Mouse (Mus musculus) CH12F3 (cell line): ENCODE data around the gene Procr.
"Not testable (repeated sequence)": the region's sequence is repeated elsewhere in the genome, so short reads cannot be mapped to it uniquely, and the experiment has no call there.

Experiments
- in situ Hi-C: fragments of 300-500 bp; cut with MboI; formaldehyde crosslinking; loops from 2 replicates; pipeline ENCODE4 v1.14.3; 2020; ENCODE audit warnings: low sequenced_read_pairs

The Procr gene

DNA sequence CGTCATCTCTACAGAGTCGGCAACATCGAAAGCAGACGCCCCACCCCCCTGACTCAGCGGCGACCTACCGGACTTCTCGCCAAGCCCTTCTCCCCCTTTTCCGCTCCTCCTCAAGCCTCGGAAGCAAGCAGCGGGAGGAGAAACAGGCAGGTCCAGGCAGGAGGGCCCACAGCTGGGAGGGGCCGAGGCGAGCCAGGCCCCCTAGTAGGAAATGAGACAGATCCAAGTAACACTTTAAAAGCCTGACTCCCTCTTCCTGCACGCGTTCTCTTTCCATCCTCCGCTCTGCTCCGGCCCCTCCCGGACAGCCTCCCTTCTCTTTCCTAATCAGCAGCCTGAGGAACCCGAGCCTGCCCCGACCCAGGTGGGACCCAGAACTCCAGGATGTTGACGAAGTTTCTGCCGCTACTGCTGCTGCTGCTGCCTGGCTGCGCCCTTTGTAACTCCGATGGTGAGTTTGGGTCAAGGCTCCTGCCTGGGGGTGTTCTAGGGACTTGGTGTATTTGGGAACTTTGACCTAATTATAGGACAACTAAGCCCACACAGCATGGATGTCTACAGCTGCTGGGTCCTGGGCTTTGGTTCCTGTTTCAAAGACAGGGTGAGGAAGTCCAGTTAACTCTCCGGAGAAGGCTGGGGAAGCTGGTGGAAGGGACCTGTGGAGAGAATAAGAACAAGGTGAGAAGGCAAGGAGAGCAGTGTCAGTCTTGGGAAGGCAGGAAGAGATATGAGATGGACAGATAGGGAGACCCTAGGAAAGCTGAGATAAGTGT, at the start of gene Procr:
Gene Procr, plus strand, starts transcription at position 104 of the 773 bp plus-strand sequence.
- in situ Hi-C loops = no loop called here

DNA sequence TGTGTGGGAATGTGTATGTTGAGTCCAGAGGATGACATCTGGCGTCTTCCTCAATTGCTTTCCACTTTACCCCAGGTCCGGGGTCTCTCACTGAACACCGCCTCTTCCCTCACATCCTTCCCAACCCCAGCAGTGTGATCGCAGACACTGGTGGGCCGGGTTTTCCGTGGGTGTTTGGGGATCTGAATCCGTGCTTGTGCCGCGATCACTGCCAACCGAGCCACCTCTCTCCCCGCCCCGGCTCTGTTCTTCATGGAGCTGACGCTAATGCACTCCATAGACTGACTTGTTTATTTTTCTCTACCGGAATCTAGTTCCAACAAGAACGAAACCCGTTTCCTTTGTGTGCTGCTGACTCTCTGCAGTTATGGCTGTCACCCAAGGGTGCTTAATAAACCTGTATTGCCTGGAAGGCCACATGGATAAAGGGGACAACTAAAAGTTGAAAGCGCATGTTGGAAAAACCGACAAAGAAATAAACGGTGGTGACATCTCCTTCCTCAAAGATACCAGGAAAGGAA, 49.5 kb upstream of the Procr start:
- in situ Hi-C loops = no loop called here

DNA sequence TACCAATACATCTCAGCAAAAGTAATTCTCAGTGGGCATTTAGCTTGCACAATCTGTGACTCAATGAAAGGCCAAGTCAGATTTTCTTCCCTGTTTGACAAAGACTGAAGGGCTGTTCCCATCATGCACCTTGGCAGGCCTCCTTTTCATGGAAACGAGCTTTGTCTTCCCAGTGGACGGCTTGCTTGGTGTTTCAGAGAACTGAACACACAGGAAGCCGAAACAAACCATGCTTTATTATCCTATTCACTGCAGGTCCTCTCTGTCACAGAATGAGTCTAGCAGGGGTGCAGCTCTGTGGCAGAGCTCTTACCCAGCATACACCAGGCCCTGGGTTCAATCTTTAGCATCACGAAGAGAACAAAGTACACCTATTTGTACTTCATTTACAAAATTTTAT, 47.3 kb upstream of the Procr start:
- in situ Hi-C loops = no loop called here

DNA sequence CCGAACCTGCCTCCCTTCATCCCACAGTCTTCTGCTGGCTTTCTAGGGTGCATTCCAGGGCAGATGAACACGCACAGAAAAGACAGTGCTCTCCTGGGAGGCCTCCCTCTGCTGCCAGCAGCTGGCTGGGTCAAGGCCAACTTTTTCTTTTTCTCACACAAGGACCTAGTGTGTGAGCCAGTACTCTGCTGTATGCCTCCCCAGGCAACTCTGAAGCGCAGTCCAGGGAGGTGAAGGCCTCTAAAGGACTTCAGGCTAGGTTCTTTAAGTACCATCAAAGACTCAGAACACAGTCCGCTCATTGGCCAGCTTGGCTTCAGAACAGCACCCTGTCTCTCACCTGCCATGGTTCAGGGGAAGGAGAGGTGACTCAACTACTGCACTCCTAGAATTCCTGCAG, 43.7 kb upstream of the Procr start:
- in situ Hi-C loops = no loop called here

DNA sequence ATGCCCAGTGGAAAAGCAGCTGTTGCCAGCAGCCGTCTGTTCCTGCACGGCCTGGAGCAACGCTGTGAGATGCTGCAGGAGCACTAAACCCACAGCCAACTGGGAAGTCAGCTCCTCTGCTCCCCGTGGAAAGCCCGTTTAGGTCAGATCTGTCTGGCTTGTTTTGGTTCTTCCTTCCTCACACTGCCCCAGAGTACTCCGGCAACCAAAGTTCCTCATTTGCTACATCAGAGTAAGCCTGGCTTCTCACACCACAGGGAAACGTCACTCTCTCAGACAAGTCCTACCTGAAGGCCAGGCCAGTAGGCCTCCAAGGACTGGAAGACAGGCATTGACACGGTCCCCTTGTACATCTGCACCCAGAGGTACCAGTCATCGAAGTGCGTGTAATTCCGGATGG, 40.4 kb upstream of the Procr start:
- in situ Hi-C loops = no loop called here

DNA sequence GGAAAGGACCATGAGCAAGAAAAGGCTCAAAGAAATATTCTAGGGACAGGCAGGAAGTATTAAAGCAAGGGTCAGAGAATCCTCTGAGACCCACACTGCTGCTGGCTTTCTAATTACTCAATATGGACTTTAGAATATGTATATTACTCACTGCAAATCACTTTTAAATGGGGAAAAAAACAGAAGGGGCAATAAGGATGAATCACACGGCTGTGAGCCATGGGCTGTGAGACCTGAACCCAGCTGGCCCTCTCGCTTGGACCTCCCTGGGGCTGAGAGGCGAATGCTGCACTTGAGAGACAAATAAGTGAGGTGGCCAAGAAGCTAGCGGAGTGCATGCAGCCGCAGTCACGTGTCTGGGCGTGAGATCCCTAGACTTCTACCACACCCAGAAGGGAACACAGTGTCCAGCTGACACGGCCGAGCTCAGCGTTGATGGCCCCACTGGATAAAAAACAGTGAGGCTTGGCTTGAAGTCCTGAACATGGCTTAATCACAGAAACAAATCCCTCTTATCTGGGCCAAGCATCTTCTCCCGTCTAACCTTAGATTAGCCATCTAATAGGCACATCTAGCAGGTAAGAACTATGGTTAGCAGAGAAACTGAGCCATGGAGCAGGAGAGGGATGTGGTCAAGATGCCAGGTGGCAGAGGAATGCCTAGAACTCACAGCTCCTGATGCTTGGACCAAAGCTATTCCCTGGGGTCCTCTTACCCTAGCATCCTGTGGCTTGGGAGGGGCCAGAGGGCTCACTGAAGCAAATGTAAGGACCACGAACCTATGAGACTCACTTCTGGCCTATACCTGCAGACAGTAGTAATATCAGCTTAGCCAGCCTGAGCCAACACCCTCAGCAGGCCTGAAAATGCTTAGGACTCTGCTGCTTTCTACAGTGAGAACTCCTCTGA, 33.6 kb upstream of the Procr start:
- in situ Hi-C loops = no loop called here

DNA sequence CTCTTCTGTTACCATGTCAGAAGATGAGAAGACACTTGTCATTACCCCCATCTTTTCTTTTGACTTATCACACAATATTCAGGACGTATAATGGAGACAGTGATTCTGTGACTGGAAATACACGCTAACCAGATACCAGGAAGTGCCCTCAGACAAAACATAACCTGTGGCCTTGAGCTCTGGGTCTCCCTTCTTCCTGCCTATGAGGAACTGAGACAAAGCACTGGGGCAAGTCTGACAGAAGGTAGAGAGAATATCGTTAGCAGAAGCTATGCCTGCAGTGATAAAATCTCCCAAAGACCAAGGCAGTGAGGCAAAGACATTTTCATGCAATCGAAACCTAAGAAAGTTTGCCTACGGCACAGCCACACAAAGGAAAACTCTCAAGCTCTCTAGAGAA, 30.3 kb upstream of the Procr start:
- in situ Hi-C loops = no loop called here

DNA sequence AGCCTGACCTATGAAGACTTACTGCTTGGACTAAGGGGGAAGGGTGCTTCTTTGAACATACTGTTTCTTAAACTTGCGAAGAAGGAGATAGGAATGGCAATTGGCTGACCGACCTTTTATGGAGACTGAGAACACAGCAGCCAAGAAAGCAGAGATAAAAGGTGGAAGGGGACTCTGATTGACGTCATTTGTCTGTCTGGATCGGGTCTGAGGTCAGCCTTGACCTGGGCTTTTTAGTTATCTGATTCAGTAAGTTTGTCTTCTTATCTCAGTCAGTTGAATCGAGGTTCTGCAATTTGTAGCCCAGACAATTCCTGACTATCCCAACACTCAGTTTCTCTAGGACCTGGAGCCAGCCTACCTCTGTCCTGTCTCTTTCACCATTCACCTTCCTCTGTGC, 26.9 kb upstream of the Procr start:
- in situ Hi-C loops = no loop called here

DNA sequence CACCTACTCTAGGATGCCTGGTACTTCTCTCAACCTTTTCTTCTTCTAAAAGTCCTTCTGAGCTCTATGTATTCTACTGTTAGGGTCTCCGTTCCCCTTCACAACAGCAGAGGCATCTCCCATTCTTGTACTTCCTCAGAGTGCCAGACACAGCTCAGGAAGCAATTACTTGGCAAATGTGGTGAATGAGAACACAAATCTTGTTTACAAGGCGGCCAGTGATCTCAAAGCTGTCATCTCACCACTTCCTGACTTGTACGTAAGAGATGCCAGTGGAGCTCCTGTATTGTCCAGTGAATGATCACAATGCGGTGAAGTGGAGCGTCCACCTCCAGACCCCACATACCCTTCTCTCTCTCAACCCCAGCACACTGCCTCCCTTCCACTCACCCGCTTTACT, 26.4 kb upstream of the Procr start:
- in situ Hi-C loops = no loop called here

DNA sequence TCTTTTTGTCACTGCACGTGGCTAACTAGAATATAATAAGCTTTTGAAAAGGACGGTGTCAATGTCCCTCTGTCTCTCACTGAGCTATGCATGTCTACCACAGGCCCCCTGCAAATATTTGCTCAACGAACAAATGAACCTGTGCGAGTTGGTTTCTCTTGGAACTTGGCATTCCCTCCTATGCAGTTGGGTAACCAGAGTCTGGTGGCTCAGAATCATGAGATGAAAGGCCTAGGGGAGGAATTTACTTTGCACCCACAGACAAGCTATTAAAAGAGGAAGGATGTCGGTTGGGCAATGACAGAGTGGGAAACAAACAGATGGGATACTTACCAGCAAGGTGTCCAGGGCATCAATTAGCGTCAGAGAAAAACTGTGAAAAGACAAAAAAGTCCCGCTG, 24.6 kb upstream of the Procr start:
- in situ Hi-C loops = no loop called here

DNA sequence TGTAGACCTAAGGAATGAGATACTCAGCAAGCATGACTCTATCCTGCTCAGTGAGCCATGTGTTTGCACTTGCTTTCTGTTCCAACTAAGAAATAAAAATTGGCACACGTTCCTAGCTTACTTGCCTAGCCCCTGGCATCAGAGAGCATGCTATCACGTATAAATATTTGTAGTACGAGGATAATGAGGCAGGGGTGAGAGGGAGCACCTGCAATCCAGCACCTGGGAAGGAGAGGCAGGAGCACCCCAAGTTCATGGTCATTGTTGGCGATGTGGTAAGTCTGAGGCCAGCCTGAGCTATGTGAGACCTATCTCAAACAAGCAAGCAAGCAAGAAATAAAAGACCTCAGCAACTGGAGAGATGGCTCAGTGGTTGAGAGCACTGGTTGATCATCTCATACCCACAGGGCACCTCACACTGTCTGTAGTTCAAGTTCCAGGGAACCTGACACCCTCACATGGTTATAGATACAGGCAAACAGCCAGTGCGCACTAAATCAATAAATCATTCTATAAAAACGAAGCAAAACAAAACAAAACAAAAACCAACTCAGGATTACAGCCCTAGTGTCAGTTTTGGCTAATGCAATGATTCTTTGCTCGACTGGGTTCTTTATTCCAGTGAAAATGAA, 23.0 kb upstream of the Procr start:
- in situ Hi-C loops = no loop called here

DNA sequence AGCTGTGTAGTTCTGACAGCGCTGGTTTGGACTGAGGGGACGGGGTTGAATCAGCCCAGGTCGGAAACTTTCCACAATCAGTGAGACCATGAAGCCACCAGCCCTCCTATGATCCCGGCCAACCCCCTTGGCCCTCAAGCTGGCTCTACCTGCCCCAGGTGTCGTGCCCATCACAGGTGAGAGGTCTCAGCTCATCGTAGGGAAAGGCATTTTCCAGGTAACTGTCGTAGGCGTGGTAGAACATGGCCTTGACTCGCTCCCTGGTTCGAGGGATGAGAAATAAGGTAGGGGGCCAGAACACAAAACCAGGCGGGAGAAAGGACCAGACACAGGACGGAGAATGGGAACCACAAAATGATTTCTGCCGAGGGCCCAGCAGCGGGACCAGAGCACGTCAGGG, 22.2 kb upstream of the Procr start:
- in situ Hi-C loops = no loop called here

DNA sequence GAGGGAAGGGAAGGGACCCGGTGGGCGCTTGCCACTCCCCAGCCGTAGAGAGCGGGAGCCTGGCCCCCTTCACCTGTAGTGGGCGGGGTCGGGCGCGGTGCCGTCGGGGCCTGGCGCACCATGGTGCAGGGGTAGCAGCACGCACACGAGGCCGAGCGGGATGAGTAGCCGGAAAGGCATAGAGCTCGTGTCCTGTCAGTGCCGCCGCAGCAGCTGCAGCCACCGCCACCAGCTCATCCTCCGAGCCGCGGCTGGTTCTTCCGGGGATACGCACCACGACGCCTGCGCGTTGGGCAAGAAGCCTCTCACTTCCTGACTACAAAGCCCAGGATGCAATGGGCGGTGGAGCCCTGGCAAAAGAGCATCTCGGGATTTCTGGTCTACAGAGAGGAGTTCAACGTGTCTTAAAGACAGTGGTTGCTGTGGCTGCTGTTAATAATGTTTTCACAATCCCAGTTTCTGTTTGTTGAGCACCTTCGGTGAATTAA, 21.7 kb upstream of the Procr start, which contains the start of gene Edem2:
Gene Edem2, minus strand, starts transcription at position 318 of the 488 bp plus-strand sequence.
- in situ Hi-C loops = no loop called here

DNA sequence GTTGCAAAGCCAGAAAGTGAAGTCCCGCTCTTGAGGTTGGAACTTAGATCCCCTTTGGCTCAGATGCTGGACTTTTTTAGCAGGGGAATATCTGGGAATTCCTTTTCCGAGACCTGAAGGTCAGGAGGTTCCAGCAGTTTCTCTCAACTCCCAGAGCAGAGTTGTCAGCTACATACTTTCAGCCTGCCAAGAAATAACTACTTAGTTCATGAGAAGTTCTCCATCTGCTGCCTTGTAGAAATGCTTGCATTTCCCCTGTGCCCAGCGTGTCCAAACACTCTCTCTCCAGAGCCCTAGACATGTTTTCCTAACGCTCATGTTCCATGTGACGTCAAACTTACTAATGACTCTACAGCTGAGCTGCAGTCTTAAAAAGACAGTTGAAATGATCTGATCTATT, 15.8 kb upstream of the Procr start:
- in situ Hi-C loops = no loop called here

DNA sequence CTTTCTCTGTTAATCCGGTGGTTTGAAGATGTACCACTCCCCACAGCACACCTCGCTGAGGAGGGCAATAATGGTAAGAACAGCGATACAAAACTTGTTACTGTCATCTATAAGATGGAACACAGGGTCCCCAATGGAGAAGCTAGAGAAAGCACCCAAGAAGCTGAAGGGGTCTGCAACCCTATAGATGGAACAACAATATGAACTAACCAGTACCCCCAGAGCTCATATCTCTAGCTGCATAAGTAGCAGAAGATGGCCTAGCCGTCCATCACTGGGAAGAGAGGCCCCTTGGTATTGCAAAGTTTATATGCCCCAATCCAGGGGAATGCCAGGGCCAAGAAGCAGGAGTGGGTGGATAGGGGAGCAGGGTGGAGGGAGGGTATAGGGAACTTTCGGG, 15.2 kb upstream of the Procr start, which contains the start of gene Gm17581:
Gene Gm17581, minus strand, starts transcription at position 101 of the 400 bp plus-strand sequence.
- in situ Hi-C loops = not testable (repeated sequence)

DNA sequence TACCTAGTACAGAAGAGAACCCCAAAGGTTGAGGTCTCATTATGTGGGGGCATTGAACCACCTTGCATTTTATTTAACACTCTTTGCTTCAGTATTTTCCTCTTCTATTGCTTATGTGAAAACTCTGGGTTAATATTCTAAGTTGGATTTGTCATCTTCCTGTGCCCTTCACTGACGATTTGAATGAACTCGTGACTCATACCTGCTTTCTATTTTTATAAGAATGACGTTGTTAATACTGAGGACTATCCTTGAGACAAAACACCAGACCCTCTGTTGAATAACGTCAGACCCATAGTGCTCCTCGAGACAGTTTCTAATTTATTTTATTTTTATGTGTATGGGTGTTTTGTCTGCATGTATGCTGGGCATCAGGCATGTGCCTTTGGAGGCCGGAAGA, 14.0 kb upstream of the Procr start:
- in situ Hi-C loops = no loop called here

DNA sequence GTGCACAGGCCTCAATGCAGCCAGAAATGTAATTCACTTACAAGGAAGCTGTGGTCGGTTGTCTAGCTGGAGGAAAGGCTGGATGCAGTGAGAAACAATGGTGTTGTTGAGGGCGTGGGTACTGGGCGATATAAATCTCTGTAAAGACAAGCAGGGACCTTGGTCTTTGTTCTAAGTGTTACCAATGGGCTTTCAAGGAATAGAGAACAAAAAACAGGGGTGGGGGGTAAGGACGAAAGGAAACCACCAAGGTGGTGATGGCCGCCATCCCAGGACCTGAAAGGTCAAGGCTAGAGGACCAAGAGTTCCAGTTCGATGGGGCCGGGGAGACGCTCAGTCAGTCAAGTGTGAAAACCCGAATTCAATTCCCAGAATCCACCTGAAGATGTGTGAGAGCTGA, 13.1 kb upstream of the Procr start:
- in situ Hi-C loops = no loop called here

DNA sequence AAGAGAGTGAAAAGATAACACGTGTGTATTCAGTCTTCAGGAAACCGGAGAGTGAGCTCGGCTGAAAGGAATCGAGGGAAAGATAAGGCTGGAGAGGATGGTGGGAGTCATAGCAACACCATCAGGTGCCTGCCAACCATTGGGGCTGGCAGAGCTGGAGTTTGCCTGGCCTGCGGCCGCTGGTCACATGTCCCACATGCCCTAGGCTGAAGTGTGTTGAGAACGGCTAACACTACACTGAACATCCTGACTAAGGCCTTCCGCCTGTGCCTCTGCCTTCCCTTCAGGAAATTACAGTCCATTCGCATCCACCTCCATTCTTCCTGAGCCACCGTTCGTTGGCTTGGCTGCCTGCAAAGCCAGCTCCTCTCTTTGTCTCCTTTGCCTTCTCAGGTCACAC, 8.7 kb upstream of the Procr start:
- in situ Hi-C loops = no loop called here

DNA sequence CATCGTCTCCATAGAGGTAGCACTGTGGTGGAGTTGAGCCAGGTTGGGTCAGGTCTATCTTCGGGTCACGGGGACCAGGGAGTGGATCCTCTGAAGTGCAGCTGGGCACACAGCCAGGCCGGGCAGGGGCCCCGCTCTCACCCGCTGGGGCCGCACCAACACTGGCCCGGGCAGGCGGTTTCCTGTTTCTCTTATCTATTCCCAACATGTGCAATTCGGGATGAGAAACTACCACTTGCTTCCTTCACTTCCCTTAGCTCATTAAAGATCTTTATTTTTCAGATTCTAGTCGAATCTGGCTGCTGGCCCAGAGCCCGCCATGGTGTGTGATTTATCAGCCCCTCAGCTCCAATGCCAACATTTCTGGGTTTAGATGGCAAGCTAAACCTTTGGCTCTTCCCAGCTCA, 8.0 kb upstream of the Procr start:
- in situ Hi-C loops = no loop called here

DNA sequence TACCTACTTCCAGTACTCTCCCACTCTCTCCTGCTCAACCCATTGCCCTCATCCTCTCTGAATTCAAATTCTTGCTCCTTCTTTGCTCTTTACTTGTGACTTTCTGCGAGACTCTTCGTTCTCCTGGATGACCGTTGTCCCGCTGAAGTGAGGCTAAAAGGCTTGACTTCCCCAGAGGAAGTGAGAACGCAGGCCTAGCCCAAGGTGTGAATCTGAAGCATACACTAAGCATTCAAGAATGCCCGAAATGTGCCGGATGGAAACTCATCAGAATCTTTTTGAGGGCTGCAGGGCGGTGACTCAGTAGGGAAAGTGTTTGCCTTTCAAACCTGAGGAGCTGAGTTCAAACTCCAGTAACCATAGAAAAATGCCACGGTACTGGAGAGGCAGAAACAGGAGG, 7.6 kb upstream of the Procr start:
- in situ Hi-C loops = no loop called here

DNA sequence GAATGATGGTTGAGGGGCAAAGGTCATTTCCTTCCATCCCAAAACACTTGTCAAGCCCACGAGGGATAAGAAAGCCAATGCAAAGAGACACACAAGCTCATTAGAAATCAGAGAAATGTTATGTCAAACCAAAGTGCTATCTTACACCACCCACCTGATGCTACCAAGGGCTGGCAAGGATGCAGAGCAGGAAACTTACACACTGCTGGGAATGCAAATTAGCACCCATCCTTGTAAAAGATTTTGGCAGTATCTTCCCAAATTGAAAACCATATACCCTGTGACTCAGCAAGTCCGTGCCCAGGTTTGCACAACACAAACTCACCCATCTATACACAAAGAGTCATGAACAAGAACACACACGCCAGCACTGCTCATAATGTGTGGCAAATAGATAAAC, 5.4 kb upstream of the Procr start:
- in situ Hi-C loops = no loop called here
